Mouse (Mus musculus): ENCODE results near the gene Srgap1.
A peak's percentile ranks its signal among the peaks of the same experiment; 100 is the strongest.

Srgap1 gene

GRCm38 (mm10) chr10:122046904-122047726, at the start of gene Srgap1:
Gene Srgap1, minus strand, starts transcription at chr10:122047315.
- DNase-seq = peak; percentile 14

- peak; percentile 58 for DNase-seq
These were observed 49.4 kb upstream of the Srgap1 start for GRCm38 (mm10) chr10:122096462-122096979.

GRCm38 (mm10) chr10:122090472-122090871, 43.4 kb upstream of the Srgap1 start:
- DNase-seq = no peak

- no peak for DNase-seq
These were observed 34.2 kb upstream of the Srgap1 start for GRCm38 (mm10) chr10:122081352-122081751.

GRCm38 (mm10) chr10:122069153-122069552, 22.0 kb upstream of the Srgap1 start:
- DNase-seq = no peak

- no peak for DNase-seq
These were observed 8.7 kb upstream of the Srgap1 start for GRCm38 (mm10) chr10:122055826-122056225.

- DNase-seq = no peak
These were observed 7.4 kb upstream of the Srgap1 start for GRCm38 (mm10) chr10:122054535-122054934.

- peak; percentile 85 for DNase-seq
These were observed 4.7 kb upstream of the Srgap1 start for GRCm38 (mm10) chr10:122051831-122052230.

GRCm38 (mm10) chr10:122047727-122048365, 731 bp upstream of the Srgap1 start:
- peak; percentile 43 for DNase-seq

GRCm38 (mm10) chr10:122046511-122046903, 608 bp downstream of the Srgap1 start:
- DNase-seq = no peak

GRCm38 (mm10) chr10:122045946-122046345, 1.2 kb downstream of the Srgap1 start:
- DNase-seq = no peak

- DNase-seq = no peak
These were observed 2.2 kb downstream of the Srgap1 start for GRCm38 (mm10) chr10:122044926-122045325.

GRCm38 (mm10) chr10:122040372-122040771, 6.7 kb downstream of the Srgap1 start:
- no peak for DNase-seq

- DNase-seq = no peak
These were observed 7.5 kb downstream of the Srgap1 start for GRCm38 (mm10) chr10:122039566-122039965.

- DNase-seq = no peak
These were observed 8.6 kb downstream of the Srgap1 start for GRCm38 (mm10) chr10:122038554-122038953.

- no peak for DNase-seq
These were observed 13.8 kb downstream of the Srgap1 start for GRCm38 (mm10) chr10:122033271-122033670.

- DNase-seq = no peak
These were observed 16.7 kb downstream of the Srgap1 start for GRCm38 (mm10) chr10:122030420-122030819.

GRCm38 (mm10) chr10:122029738-122030137, 17.4 kb downstream of the Srgap1 start:
- DNase-seq = no peak

GRCm38 (mm10) chr10:122025198-122025597, 21.9 kb downstream of the Srgap1 start:
- no peak for DNase-seq

GRCm38 (mm10) chr10:122020906-122021305, 26.2 kb downstream of the Srgap1 start:
- no peak for DNase-seq

- no peak for DNase-seq
These were observed 26.9 kb downstream of the Srgap1 start for GRCm38 (mm10) chr10:122020255-122020654.

GRCm38 (mm10) chr10:122018594-122019048, 28.5 kb downstream of the Srgap1 start:
- DNase-seq = no peak

GRCm38 (mm10) chr10:122017743-122018142, 29.4 kb downstream of the Srgap1 start:
- DNase-seq = no peak

GRCm38 (mm10) chr10:122017063-122017462, 30.1 kb downstream of the Srgap1 start:
- no peak for DNase-seq

Data from cerebellum, adult 9-10 months (tissue).